ENCODE assay signal across 8 mouse cellular contexts in genomic region chr6:100286573-100287333, GRCm38 (mm10). TPM values are rescaled to one million over a fixed set of nuclear protein-coding genes. Genes with fewer than 3 reads are reported as not detected.
DNase-seq lines count a peak whose midpoint lies in the region; ATAC-seq lines count a peak whose summit lies in the region.

No protein-coding gene starts in this region.

- peaks cover 20% of the 10 kb centered on the region for H3K4me1 ChIP-seq in intestine, embryonic 16.5 days (ENCODE audit: control insufficient read depth, insufficient read depth, low read length)
- peaks cover 28% of the 10 kb centered on the region for H3K4me1 ChIP-seq in limb, embryonic 10.5 days
- peaks cover 19% of the 10 kb centered on the region for H3K4me1 ChIP-seq in midbrain, embryonic 11.5 days (ENCODE audit: control insufficient read depth, insufficient read depth, low read length)

- peak overlapping the region; percentile 76 for H3K4me2 ChIP-seq in intestine, embryonic 16.5 days (ENCODE audit: low read depth, low read length)
- peak overlapping the region; percentile 83 for H3K4me2 ChIP-seq in midbrain, embryonic 11.5 days

- peak overlapping the region; percentile 88 for H3K9ac ChIP-seq in intestine, embryonic 16.5 days (ENCODE audit: low read depth, low read length)
- peak overlapping the region; percentile 92 for H3K9ac ChIP-seq in midbrain, embryonic 11.5 days (ENCODE audit: low read length)

- peak overlapping the region; percentile 94 for H3K27ac ChIP-seq in intestine, embryonic 16.5 days (ENCODE audit: low read length)
- H3K27ac ChIP-seq in limb, embryonic 10.5 days = peak overlapping the region; percentile 99
- peak overlapping the region; percentile 94 for H3K27ac ChIP-seq in midbrain, embryonic 11.5 days (ENCODE audit: low read depth, low read length)

- DNase-seq in adrenal gland, postnatal 10 days = peak; percentile 83
- DNase-seq in embryo, embryonic 11.5 days (ENCODE audit: low read depth, low spot score) = peak; percentile 40
- peak; percentile 50 to 77 for DNase-seq in gastrocnemius, postnatal 4 days (ENCODE audit: low spot score in 2 of 2)
- peak; percentile 79 for DNase-seq in limb, embryonic 10.5 days (ENCODE audit: low spot score)
- DNase-seq in midbrain, embryonic 11.5 days (ENCODE audit: low spot score, missing footprints) = peak; percentile 95
- DNase-seq in skeletal muscle tissue, adult 2 months (ENCODE audit: low read depth, low spot score) = peak; percentile 47

- no peaks in the 10 kb centered on the region for H3K27me3 ChIP-seq in intestine, embryonic 16.5 days (replicated peaks; ENCODE audit: control insufficient read depth, insufficient read depth, low read length)
- H3K27me3 ChIP-seq in limb, embryonic 10.5 days (ENCODE audit: low read depth, poor library complexity, severe bottlenecking) = peaks cover 30% of the 10 kb centered on the region
- H3K27me3 ChIP-seq in midbrain, embryonic 11.5 days (ENCODE audit: control insufficient read depth, insufficient read depth, low read length) = peaks cover 16% of the 10 kb centered on the region

- no peaks in the 10 kb centered on the region for H3K9me3 ChIP-seq in intestine, embryonic 16.5 days (ENCODE audit: control insufficient read depth, low read length)
- no peaks in the 10 kb centered on the region for H3K9me3 ChIP-seq in limb, embryonic 10.5 days (replicated peaks)
- H3K9me3 ChIP-seq in midbrain, embryonic 11.5 days (ENCODE audit: control insufficient read depth, low read length) = no peaks in the 10 kb centered on the region

- peak; percentile 79 for ATAC-seq in intestine, embryonic 16.5 days
- ATAC-seq in midbrain, embryonic 11.5 days (ENCODE audit: low FRiP score) = no peak; the same call in 1 of the 2 replicates
- ATAC-seq in monocyte, adult 5-6 weeks (replicated peaks; ENCODE audit: insufficient number of reproducible peaks, low FRiP score, low TSS enrichment, poor library complexity, severe bottlenecking) = no peak

- H3K36me3 ChIP-seq in intestine, embryonic 16.5 days (ENCODE audit: control insufficient read depth, insufficient read depth, low read length) = no peaks in the 10 kb centered on the region
- H3K36me3 ChIP-seq in limb, embryonic 10.5 days = peaks cover 5% of the 10 kb centered on the region
- no peaks in the 10 kb centered on the region for H3K36me3 ChIP-seq in midbrain, embryonic 11.5 days (ENCODE audit: control insufficient read depth, insufficient read depth, low read length)

- H3K4me3 ChIP-seq in intestine, embryonic 16.5 days (ENCODE audit: low read length) = peak overlapping the region; percentile 71
- H3K4me3 ChIP-seq in limb, embryonic 10.5 days = peak overlapping the region; percentile 80
- peak overlapping the region; percentile 77 for H3K4me3 ChIP-seq in midbrain, embryonic 11.5 days (ENCODE audit: low read depth, low read length)

- WGBS in intestine, embryonic 16.5 days = under 1% methylated on average over 63 of the region's 117 CpGs
- WGBS in limb, embryonic 10.5 days = 6% methylated on average over 92 of the region's 117 CpGs
- WGBS in midbrain, embryonic 11.5 days = under 1% methylated on average over 62 of the region's 117 CpGs

RNA-seq across cellular contexts. Expression of gene Rybp, which starts 0.5 kb away (rescaled TPM):
- 10 to 100 TPM; 21.4 to 30.1 TPM for total RNA-seq in adrenal gland, postnatal 10 days (2021)
- total RNA-seq in gastrocnemius, postnatal 4 days (2021) = 10 to 100 TPM; 13.3 to 16.4 TPM
- 6.0 and 10.1 TPM in 2 replicates for polyA plus RNA-seq in intestine, embryonic 16.5 days (2015; fragmentation: Nextera tagmentation; extraction: Ambion mirVana)
- polyA plus RNA-seq in limb, embryonic 10.5 days (2016; fragmentation: Nextera tagmentation; extraction: Ambion mirVana) = 14.1 and 15.9 TPM in 2 replicates
- polyA plus RNA-seq in midbrain, embryonic 11.5 days (2014; fragmentation: Nextera tagmentation; extraction: Ambion mirVana) = 10.0 and 10.3 TPM in 2 replicates
- total RNA-seq in monocyte, adult 5-6 weeks (2017) = 15.7 to 53.5 TPM (median 47.7 TPM) in 3 replicates

Comparison
In these comparisons a context has a peak if more than half of its experiments do, and no peak if none do; other contexts are left out.
1. DNase-seq: peak in every context shown above with its lines; median percentile 95 in midbrain, embryonic 11.5 days; 83 in adrenal gland, postnatal 10 days; 79 in limb, embryonic 10.5 days; 64 in gastrocnemius, postnatal 4 days; 47 in skeletal muscle tissue, adult 2 months; 40 in embryo, embryonic 11.5 days.